ENCODE assay signal across 12 mouse cellular contexts in genomic region chr8:111626528-111626820, GRCm38 (mm10). TPM values are rescaled to one million over a fixed set of nuclear protein-coding genes. Genes with fewer than 3 reads are reported as not detected.
A peak's percentile ranks its signal among the peaks of the same experiment; 100 is the strongest.
DNase-seq lines count a peak whose midpoint lies in the region; TF ChIP-seq lines count a peak whose summit lies in the region.
"Had no signal": no experiment of that assay in that cellular context is flagged by ENCODE, and none has a peak within 500 bp of the region (broad histone marks: within the 10 kb centered on the region; RNA-seq: fewer than 3 reads in every experiment).

No protein-coding gene starts in this region.

- TF ChIP-seq POLR2A in kidney, adult 2 months (IDR thresholded peaks at IDR 0.05; ENCODE audit: low read depth, low read length) = no peak
- TF ChIP-seq POLR2A in cortical plate, adult 2 months (IDR thresholded peaks at IDR 0.05; ENCODE audit: extremely low read depth, insufficient read depth, low read length) = 0 out of 2 replicates have a peak, but pooled peaks have one; percentile 18

- H3K27me3 ChIP-seq in kidney, adult 2 months (replicated peaks; ENCODE audit: control insufficient read depth, insufficient read depth, low read length) = no peaks in the 10 kb centered on the region
- H3K27me3 ChIP-seq: embryonic facial prominence, embryonic 15.5 days; lung, embryonic 15.5 days; neural tube, embryonic 12.5 days had no signal

- H3K4me1 ChIP-seq in kidney, adult 2 months (ENCODE audit: control insufficient read depth, insufficient read depth, low read length) = peaks cover 33% of the 10 kb centered on the region
- peaks cover 15% of the 10 kb centered on the region for H3K4me1 ChIP-seq in cortical plate, adult 2 months (ENCODE audit: control insufficient read depth, insufficient read depth, low read length)

- H3K27ac ChIP-seq in kidney, adult 2 months (ENCODE audit: insufficient read depth, low read depth, low read length) = no peak overlapping the region
- H3K27ac ChIP-seq in cortical plate, adult 2 months (ENCODE audit: insufficient read depth, low read length) = no peak overlapping the region
- H3K27ac ChIP-seq: embryonic facial prominence, embryonic 15.5 days; hindbrain, embryonic 10.5 days; lung, embryonic 15.5 days; neural tube, embryonic 12.5 days had no signal

- H3K4me3 ChIP-seq in kidney, adult 2 months (ENCODE audit: insufficient read depth, low read depth, low read length) = no peak overlapping the region
- no peak overlapping the region for H3K4me3 ChIP-seq in cortical plate, adult 2 months (ENCODE audit: insufficient read depth, low read length)
- H3K4me3 ChIP-seq: embryonic facial prominence, embryonic 15.5 days; hindbrain, embryonic 10.5 days; lung, embryonic 15.5 days; neural tube, embryonic 12.5 days had no signal

- DNase-seq in cerebellum, adult 11-12 months = peak; percentile 34
- no peak for DNase-seq in cerebellum, adult 11 months
- peak; percentile 38 for DNase-seq in kidney, postnatal 10 days
- DNase-seq in kidney, adult 2 months = no peak
- peak; percentile 38 to 52 for DNase-seq in right cerebral cortex, adult 2 months (ENCODE audit: low spot score in 2 of 2)
- DNase-seq in right cerebral cortex, postnatal 4 days = no peak
- DNase-seq in retina, embryonic 14.5 days (ENCODE audit: low spot score) = no peak

- no peaks in the 10 kb centered on the region for H3K36me3 ChIP-seq in kidney, adult 2 months (ENCODE audit: control insufficient read depth, insufficient read depth, low read length)

- TF ChIP-seq CTCF in kidney, adult 2 months (conservative IDR thresholded peaks at IDR 0.05; ENCODE audit: insufficient read depth, insufficient read length, low read depth, low read length) = no peak
- no peak for TF ChIP-seq CTCF in cortical plate, adult 2 months (IDR thresholded peaks at IDR 0.05; ENCODE audit: extremely low read depth, insufficient read depth, low read length)

- 54% methylated on average over 8 of the region's 8 CpGs for WGBS in kidney, adult 2 months

RNA-seq across cellular contexts. Expression of gene Ldhd, which starts 3.7 kb away (rescaled TPM):
- 336 and 441 TPM in 2 replicates for polyA plus RNA-seq in kidney, adult 2 months (2012; rRNA removed)
- polyA plus RNA-seq in cortical plate, adult 2 months (2012; rRNA removed) = 21.2 and 21.6 TPM in 2 replicates

RNA-seq across cellular contexts. Expression of gene Zfp1, which starts 16.7 kb away (rescaled TPM):
- 6.6 and 7.5 TPM in 2 replicates for polyA plus RNA-seq in kidney, adult 2 months (2012; rRNA removed)
- 27.0 and 28.7 TPM in 2 replicates for polyA plus RNA-seq in cortical plate, adult 2 months (2012; rRNA removed)

Comparison
In these comparisons a context has a peak if more than half of its experiments do, and no peak if none do; other contexts are left out.
1. DNase-seq: peak in cerebellum, adult 11-12 months (single experiment), kidney, postnatal 10 days (single experiment) and right cerebral cortex, adult 2 months (2 of 2); none in cerebellum, adult 11 months (single experiment), kidney, adult 2 months (single experiment), right cerebral cortex, postnatal 4 days (single experiment) and retina, embryonic 14.5 days (single experiment).
2. RNA of gene Ldhd, which starts 3.7 kb away (polyA plus RNA-seq): 336 to 441 TPM in kidney, adult 2 months; 21.2 to 21.6 TPM in cortical plate, adult 2 months; every median in the first group is over 10 times any median in the second.